Mouse (Mus musculus) CD4-positive naive resting alpha-beta T cell, adult 76 days (primary cell): ENCODE measurements around the gene Rnf2. TPM values are rescaled to one million over a fixed set of nuclear protein-coding genes. Genes with fewer than 3 reads are reported as not detected.

Experiments
- total RNA-seq: library from RNA; stranded (reverse); gene quantifications from one replicate; pipeline ENCODE4 v1.2.4, GENCODE M21; 2023

Rnf2 gene
- total RNA-seq, result 59.6 TPM

GRCm38 (mm10) chr1:151500531-151501361, at the start of gene Rnf2:
Gene Rnf2 (minus strand): TSS chr1:151500955.

GRCm38 (mm10) chr1:151428263-151429221, 72.2 kb downstream of the Rnf2 start, which contains the start of the genes Swt1 and Trmt1l:
Gene Swt1 (minus strand): TSS chr1:151428455.
Gene Trmt1l (plus strand): TSS chr1:151428542.

Other genes with a start within 250 kb of the Rnf2 start
- 217 TPM for gene Ivns1abp, start 156.5 kb downstream of the Rnf2 start, total RNA-seq
- gene Swt1, start 72.5 kb downstream of the Rnf2 start, total RNA-seq, result 51.6 TPM
- gene Trmt1l, start 72.4 kb downstream of the Rnf2 start, total RNA-seq, result 25.4 TPM
- 6.4 TPM for gene Fam129a, start 70.2 kb upstream of the Rnf2 start, total RNA-seq